Mouse (Mus musculus): ENCODE measurements around the gene Map2k6.

DNA sequence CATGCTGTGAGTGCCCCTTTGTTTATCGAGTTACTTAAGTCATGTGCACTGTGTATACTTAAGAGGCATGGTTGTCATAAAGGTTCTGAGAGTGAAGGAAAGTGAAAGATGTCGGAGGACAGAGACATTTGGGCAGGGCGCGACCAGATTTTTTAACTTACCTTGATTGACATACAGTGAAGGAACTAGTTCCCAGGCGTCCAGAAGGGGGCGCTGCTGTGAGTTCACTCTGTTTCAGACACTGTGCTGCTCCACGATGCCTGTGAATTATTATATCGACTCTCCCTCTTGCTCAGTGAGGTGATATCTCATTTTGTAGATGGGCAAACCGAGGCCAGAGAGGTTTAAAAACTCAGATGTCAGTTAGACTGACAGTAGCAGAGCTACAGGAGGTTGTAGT lies 10.9 kb downstream of the Map2k6 start:
- TF ChIP-seq CTCF (IDR thresholded peaks at IDR 0.05; ENCODE audit: low read depth) (peak; percentile 73), EP300 (IDR thresholded peaks at IDR 0.05; ENCODE audit: low read depth) (no peak)

All from liver, postnatal 0 days (tissue).